Mouse (Mus musculus): ENCODE measurements around the gene Apoa4. TPM values are rescaled to one million over a fixed set of nuclear protein-coding genes. Genes with fewer than 3 reads are reported as not detected.

The Apoa4 gene
- total RNA-seq (2014; rRNA removed) (0.31 TPM in 1 of 2 replicates, not detected in the other), polyA plus RNA-seq (2015; fragmentation: Nextera tagmentation; extraction: Ambion mirVana) (not detected in 2 replicates)

- no peaks in the 10 kb centered on the region for H3K36me3 ChIP-seq (ENCODE audit: insufficient read depth)
- no peaks in the 10 kb centered on the region for H3K27me3 ChIP-seq (ENCODE audit: insufficient read depth, low read length)
- H3K9me3 ChIP-seq (ENCODE audit: low read length): no peaks in the 10 kb centered on the region
- no peak within 1 kb of the TSS for H3K4me3 ChIP-seq (ENCODE audit: low read depth, low read length)
- DNase-seq: no peak
- 68% methylated on average over 7 of the region's 7 CpGs for WGBS
- H3K4me2 ChIP-seq (ENCODE audit: low read depth): no peak within 1 kb of the TSS
- H3K9ac ChIP-seq: no peak within 1 kb of the TSS
- no peaks in the 10 kb centered on the region for H3K4me1 ChIP-seq (ENCODE audit: insufficient read depth)
- ATAC-seq: no peak
- no peak for TF ChIP-seq CTCF (IDR thresholded peaks at IDR 0.05; ENCODE audit: low read depth)
- no peak within 1 kb of the TSS for H3K27ac ChIP-seq (ENCODE audit: low read depth, low read length)
These were observed at the start of gene Apoa4 for GRCm38 (mm10) chr9:46240526-46241153. Gene Apoa4 (plus strand): TSS chr9:46240696.

GRCm38 (mm10) chr9:46191234-46191633 lies 49.3 kb upstream of the Apoa4 start:
- Histone ChIP-seq H3K9ac (no peak overlapping the region), H3K27me3 (ENCODE audit: insufficient read depth, low read length) (no peaks in the 10 kb centered on the region), H3K9me3 (ENCODE audit: low read length) (no peaks in the 10 kb centered on the region), H3K4me2 (ENCODE audit: low read depth) (no peak overlapping the region), H3K27ac (ENCODE audit: low read depth, low read length) (no peak overlapping the region), H3K4me3 (ENCODE audit: low read depth, low read length) (no peak overlapping the region), H3K4me1 (ENCODE audit: insufficient read depth) (no peaks in the 10 kb centered on the region), H3K36me3 (ENCODE audit: insufficient read depth) (peaks cover 6% of the 10 kb centered on the region)
- TF ChIP-seq CTCF (IDR thresholded peaks at IDR 0.05; ENCODE audit: low read depth): no peak
- 77% methylated on average over 8 of the region's 8 CpGs for WGBS
- DNase-seq (no peak), ATAC-seq (no peak)

GRCm38 (mm10) chr9:46191644-46192043 lies 48.9 kb upstream of the Apoa4 start:
- Histone ChIP-seq H3K4me3 (ENCODE audit: low read depth, low read length) (no peak overlapping the region), H3K36me3 (ENCODE audit: insufficient read depth) (peaks cover 6% of the 10 kb centered on the region), H3K4me1 (ENCODE audit: insufficient read depth) (no peaks in the 10 kb centered on the region), H3K9ac (no peak overlapping the region), H3K9me3 (ENCODE audit: low read length) (no peaks in the 10 kb centered on the region), H3K4me2 (ENCODE audit: low read depth) (no peak overlapping the region), H3K27ac (ENCODE audit: low read depth, low read length) (no peak overlapping the region), H3K27me3 (ENCODE audit: insufficient read depth, low read length) (no peaks in the 10 kb centered on the region)
- ATAC-seq (no peak), DNase-seq (peak; percentile 79)
- peak; percentile 77 for TF ChIP-seq CTCF (IDR thresholded peaks at IDR 0.05; ENCODE audit: low read depth)
- 11% methylated on average over 1 of the region's 1 CpGs for WGBS

- Histone ChIP-seq H3K36me3 (ENCODE audit: insufficient read depth) (peaks cover 6% of the 10 kb centered on the region), H3K4me1 (ENCODE audit: insufficient read depth) (no peaks in the 10 kb centered on the region), H3K4me3 (ENCODE audit: low read depth, low read length) (no peak overlapping the region), H3K27ac (ENCODE audit: low read depth, low read length) (no peak overlapping the region), H3K4me2 (ENCODE audit: low read depth) (no peak overlapping the region), H3K27me3 (ENCODE audit: insufficient read depth, low read length) (no peaks in the 10 kb centered on the region), H3K9me3 (ENCODE audit: low read length) (no peaks in the 10 kb centered on the region), H3K9ac (no peak overlapping the region)
- DNase-seq (no peak), ATAC-seq (no peak)
- no peak for TF ChIP-seq CTCF (IDR thresholded peaks at IDR 0.05; ENCODE audit: low read depth)
- WGBS: 88% methylated on average over 6 of the region's 6 CpGs
These were observed 47.9 kb upstream of the Apoa4 start for GRCm38 (mm10) chr9:46192642-46193041.

- no peak for TF ChIP-seq CTCF (IDR thresholded peaks at IDR 0.05; ENCODE audit: low read depth)
- WGBS: 91% methylated on average over 9 of the region's 9 CpGs
- Histone ChIP-seq H3K4me2 (ENCODE audit: low read depth) (no peak overlapping the region), H3K9ac (no peak overlapping the region), H3K36me3 (ENCODE audit: insufficient read depth) (peaks cover 23% of the 10 kb centered on the region), H3K9me3 (ENCODE audit: low read length) (no peaks in the 10 kb centered on the region), H3K4me1 (ENCODE audit: insufficient read depth) (no peaks in the 10 kb centered on the region), H3K27ac (ENCODE audit: low read depth, low read length) (no peak overlapping the region), H3K4me3 (ENCODE audit: low read depth, low read length) (no peak overlapping the region), H3K27me3 (ENCODE audit: insufficient read depth, low read length) (no peaks in the 10 kb centered on the region)
- ATAC-seq: no peak
- no peak for DNase-seq
These were observed 45.7 kb upstream of the Apoa4 start for GRCm38 (mm10) chr9:46194809-46195208.

GRCm38 (mm10) chr9:46196699-46197169 lies 43.8 kb upstream of the Apoa4 start:
- 82% methylated on average over 12 of the region's 12 CpGs for WGBS
- H3K36me3 ChIP-seq (ENCODE audit: insufficient read depth): peaks cover 29% of the 10 kb centered on the region
- no peak overlapping the region for H3K27ac ChIP-seq (ENCODE audit: low read depth, low read length)
- H3K9ac ChIP-seq: no peak overlapping the region
- no peak for TF ChIP-seq CTCF (IDR thresholded peaks at IDR 0.05; ENCODE audit: low read depth)
- DNase-seq (no peak), ATAC-seq (no peak)
- H3K4me3 ChIP-seq (ENCODE audit: low read depth, low read length): no peak overlapping the region
- no peaks in the 10 kb centered on the region for H3K27me3 ChIP-seq (ENCODE audit: insufficient read depth, low read length)
- no peaks in the 10 kb centered on the region for H3K4me1 ChIP-seq (ENCODE audit: insufficient read depth)
- no peaks in the 10 kb centered on the region for H3K9me3 ChIP-seq (ENCODE audit: low read length)
- no peak overlapping the region for H3K4me2 ChIP-seq (ENCODE audit: low read depth)

GRCm38 (mm10) chr9:46198461-46198860 lies 42.0 kb upstream of the Apoa4 start:
- DNase-seq: no peak
- no peak for TF ChIP-seq CTCF (IDR thresholded peaks at IDR 0.05; ENCODE audit: low read depth)

More at GRCm38 (mm10) chr9:46198461-46198860, 42.0 kb upstream of the Apoa4 start:
- no peaks in the 10 kb centered on the region for H3K27me3 ChIP-seq (ENCODE audit: insufficient read depth, low read length)
- ATAC-seq: no peak
- peaks cover 34% of the 10 kb centered on the region for H3K36me3 ChIP-seq (ENCODE audit: insufficient read depth)
- H3K4me3 ChIP-seq (ENCODE audit: low read depth, low read length): no peak overlapping the region
- WGBS: 82% methylated on average over 9 of the region's 9 CpGs
- no peak overlapping the region for H3K4me2 ChIP-seq (ENCODE audit: low read depth)
- no peaks in the 10 kb centered on the region for H3K9me3 ChIP-seq (ENCODE audit: low read length)
- no peak overlapping the region for H3K27ac ChIP-seq (ENCODE audit: low read depth, low read length)
- no peak overlapping the region for H3K9ac ChIP-seq
- no peaks in the 10 kb centered on the region for H3K4me1 ChIP-seq (ENCODE audit: insufficient read depth)
